Mouse (Mus musculus) C2C12 (cell line): Measurements from ENCODE around the gene Ranbp17.

Experiments used
- CEBPB ChIP-seq: IDR thresholded peaks from one replicate; pipeline ENCODE4 v1.6.1; 2011; ENCODE audit warnings: low read depth, mild to moderate bottlenecking, control low read depth, moderate library complexity
- CTCF ChIP-seq: IDR thresholded peaks from one replicate; pipeline ENCODE4 v1.5.1; 2011; ENCODE audit not compliant: control insufficient read depth, insufficient read depth, insufficient read length
- MAX ChIP-seq: IDR thresholded peaks from one replicate; pipeline ENCODE4 v1.6.1; 2011; ENCODE audit warnings: mild to moderate bottlenecking, control low read depth
- MYOD1 ChIP-seq: IDR thresholded peaks from one replicate; pipeline ENCODE4 v1.6.1; 2011; ENCODE audit warnings: low read depth; ENCODE audit not compliant: control insufficient read depth, insufficient read length
- MYOG ChIP-seq: IDR thresholded peaks from one replicate; pipeline ENCODE4 v1.6.1; 2011; ENCODE audit not compliant: control insufficient read depth, insufficient read length; ENCODE audit errors: extremely low read depth
- USF1 ChIP-seq: IDR thresholded peaks from one replicate; pipeline ENCODE4 v1.6.1; 2011; ENCODE audit warnings: low read depth, mild to moderate bottlenecking, control low read depth, moderate library complexity

- TF ChIP-seq CTCF (no peak), MYOG (no peak), CEBPB (no peak), MYOD1 (no peak), USF1 (no peak), MAX (peak; percentile 27)
These were observed 350.5 kb downstream of the Ranbp17 start, which contains the start of gene Npm1 for GRCm38 (mm10) chr11:33162998-33163506.
